Mouse (Mus musculus) frontal cortex, postnatal 10 days (tissue): ENCODE data around the gene Maz.

Experiments used
- DNase-seq, 2 experiments: peaks; one replicate each; pipeline ENCODE4 v3.0.0; 2022; ENCODE audit warnings: low spot score in 2 of 2, mixed read lengths in 1 of 2

Gene Maz

GRCm38 (mm10) chr7:127008239-127009019, 18.4 kb downstream of the Maz start:
- DNase-seq: peak in 1 of 2 experiments; percentile 57

GRCm38 (mm10) chr7:127007313-127008024, 19.4 kb downstream of the Maz start:
- DNase-seq: no peak

- no peak for DNase-seq
Measured at GRCm38 (mm10) chr7:127004122-127004875, 22.5 kb downstream of the Maz start.

- no peak for DNase-seq
Measured at GRCm38 (mm10) chr7:127003620-127004019, 23.2 kb downstream of the Maz start.

GRCm38 (mm10) chr7:126999568-126999967, 27.3 kb downstream of the Maz start:
- DNase-seq: no peak

- DNase-seq: no peak
Measured at GRCm38 (mm10) chr7:126996449-126996848, 30.4 kb downstream of the Maz start.

- DNase-seq: no peak
Measured at GRCm38 (mm10) chr7:126988816-126989215, 38.0 kb downstream of the Maz start.

- DNase-seq: peak in 1 of 2 experiments; percentile 32
Measured at GRCm38 (mm10) chr7:126986319-126986718, 40.5 kb downstream of the Maz start.

GRCm38 (mm10) chr7:126984667-126985444, 42.0 kb downstream of the Maz start:
- no peak for DNase-seq

GRCm38 (mm10) chr7:126983113-126983512, 43.7 kb downstream of the Maz start:
- DNase-seq: no peak

GRCm38 (mm10) chr7:126982054-126982453, 44.8 kb downstream of the Maz start:
- DNase-seq: no peak

- no peak for DNase-seq
Measured at GRCm38 (mm10) chr7:126981601-126982000, 45.2 kb downstream of the Maz start.

- DNase-seq: no peak
Measured at GRCm38 (mm10) chr7:126978841-126979240, 48.0 kb downstream of the Maz start.

GRCm38 (mm10) chr7:126976878-126977459, 49.9 kb downstream of the Maz start:
- DNase-seq: no peak

GRCm38 (mm10) chr7:126975950-126976866, 50.6 kb downstream of the Maz start, which contains the start of gene Cdiptos:
Cdiptos (minus strand) TSS chr7:126976098.
- DNase-seq: peak; percentile 89 to 95

GRCm38 (mm10) chr7:126975893-126975949, 51.1 kb downstream of the Maz start, which contains the start of gene Cdipt:
Cdipt (plus strand) TSS chr7:126975914.
- no peak for DNase-seq

- no peak for DNase-seq
Measured at GRCm38 (mm10) chr7:126975493-126975892, 51.3 kb downstream of the Maz start.
